Mouse (Mus musculus): Measurements from ENCODE around the gene Mvp. TPM values are rescaled to one million over a fixed set of nuclear protein-coding genes. Genes with fewer than 3 reads are reported as not detected.

The Mvp gene
- total RNA-seq, 1 experiment from 2014 or later, result 111 TPM

DNA sequence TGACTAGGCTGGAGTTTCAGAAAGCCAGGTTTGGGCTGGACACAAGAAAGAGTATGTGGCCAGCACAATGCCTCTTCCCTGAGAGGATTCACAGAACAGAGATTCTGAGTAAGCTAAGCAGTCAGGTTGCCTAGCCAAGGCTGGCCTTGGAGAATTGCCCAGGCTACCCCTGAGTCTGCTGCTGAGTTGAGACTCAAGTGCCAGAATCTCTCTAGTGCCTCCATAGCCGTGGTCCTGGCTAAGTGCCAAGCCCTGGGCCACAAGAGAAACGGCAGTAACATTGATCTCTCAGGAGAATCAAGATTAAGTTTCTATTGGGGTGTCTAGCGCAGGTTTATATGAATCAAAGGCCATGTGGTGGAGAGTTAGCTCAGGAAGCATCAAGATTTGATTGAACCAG lies 48.9 kb downstream of the Mvp start:
- ATAC-seq (replicated peaks; ENCODE audit: insufficient number of reproducible peaks, low FRiP score, low TSS enrichment, poor library complexity, severe bottlenecking), result no peak

DNA sequence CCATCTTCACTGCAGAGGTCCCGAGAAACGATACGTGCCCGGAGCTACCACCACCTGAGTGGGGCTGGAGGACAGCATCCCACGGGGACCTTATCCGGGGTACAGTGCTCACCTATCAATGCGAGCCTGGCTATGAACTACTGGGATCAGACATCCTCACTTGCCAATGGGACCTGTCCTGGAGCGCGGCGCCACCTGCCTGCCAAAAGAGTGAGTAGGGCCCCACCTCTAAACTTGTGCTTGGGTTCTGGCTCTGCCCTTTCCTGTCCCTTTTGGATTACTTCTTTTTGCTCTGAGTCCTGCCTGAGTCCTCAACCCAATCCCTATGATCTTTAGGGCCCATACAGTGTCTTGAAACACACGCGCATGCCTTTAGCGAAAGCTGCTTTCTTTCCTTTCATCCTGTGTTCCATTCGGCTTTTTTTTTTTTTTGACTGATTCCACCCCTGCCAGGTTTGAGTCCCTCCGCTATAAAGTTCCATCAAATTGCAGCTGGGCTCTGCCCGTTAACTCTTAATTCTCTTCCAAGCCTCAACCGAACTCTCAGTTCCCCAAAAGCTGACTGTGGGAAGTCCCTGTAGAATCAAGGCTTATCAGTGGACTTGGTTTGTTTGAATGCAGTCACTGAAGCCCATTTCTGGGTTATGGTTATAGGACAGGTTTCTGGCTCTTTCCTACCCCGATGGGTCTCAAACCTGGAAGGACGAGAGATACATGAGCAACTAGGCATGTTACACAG lies 50.7 kb downstream of the Mvp start:
- no peak for ATAC-seq (replicated peaks; ENCODE audit: insufficient number of reproducible peaks, low FRiP score, low TSS enrichment, poor library complexity, severe bottlenecking)

DNA sequence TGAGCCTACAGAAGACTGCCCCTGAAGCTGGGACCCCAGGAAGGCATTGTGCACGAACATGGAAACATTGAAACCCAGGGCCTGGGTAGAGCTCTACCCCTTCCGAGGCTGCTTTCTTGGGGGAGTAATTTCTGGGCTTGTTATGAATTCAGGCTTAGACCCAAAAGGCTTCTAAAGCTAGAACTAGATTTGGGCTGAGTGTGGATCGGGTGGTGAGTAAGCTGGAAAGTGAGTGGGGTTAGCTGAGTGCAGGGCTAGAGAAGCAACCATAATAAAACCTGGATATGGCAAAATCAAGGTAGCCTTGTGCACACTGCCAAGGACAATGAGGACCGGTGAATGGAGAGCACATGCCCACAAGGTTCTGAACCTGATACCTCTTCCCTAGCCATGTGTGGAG lies 52.5 kb downstream of the Mvp start:
- ATAC-seq (replicated peaks; ENCODE audit: insufficient number of reproducible peaks, low FRiP score, low TSS enrichment, poor library complexity, severe bottlenecking), result no peak

DNA sequence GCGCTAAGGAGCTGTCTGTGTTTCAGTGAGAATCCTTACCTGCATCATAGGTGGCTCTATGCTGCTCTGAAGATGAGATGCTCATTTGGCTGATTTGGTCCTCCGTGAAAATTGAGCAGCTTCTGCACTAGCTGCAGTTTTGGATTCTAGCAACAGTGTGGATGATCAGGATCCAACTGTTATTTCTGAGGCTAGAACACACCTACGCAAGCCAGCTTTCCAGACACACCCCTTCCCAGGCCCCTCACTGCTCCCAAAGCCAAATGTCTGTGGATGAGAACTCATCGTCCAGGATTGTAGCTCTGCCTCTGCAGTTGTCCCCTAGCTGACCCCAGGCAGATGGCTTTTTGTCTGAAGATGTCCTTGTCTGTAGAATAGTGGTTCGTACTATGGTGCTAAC lies 53.3 kb downstream of the Mvp start:
- no peak for ATAC-seq (replicated peaks; ENCODE audit: insufficient number of reproducible peaks, low FRiP score, low TSS enrichment, poor library complexity, severe bottlenecking)

DNA sequence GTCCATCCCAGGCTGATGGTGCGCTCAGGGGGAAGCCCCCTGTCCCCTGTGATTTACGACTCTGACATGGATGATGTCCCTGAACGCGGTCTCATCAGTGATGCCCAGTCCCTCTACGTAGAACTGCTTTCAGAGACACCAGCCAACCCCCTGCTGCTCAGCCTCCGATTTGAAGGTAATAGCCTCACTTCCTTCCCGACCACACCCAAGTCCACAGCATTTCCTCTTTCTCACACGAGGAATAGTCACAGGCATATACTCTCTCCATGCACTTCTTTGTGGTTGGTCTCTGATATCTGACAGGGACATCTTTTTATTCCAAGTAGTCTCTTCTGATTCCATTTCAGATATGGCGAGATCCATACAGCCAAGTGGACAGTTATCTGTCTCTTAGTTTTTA lies 54.6 kb downstream of the Mvp start:
- 0 out of 2 replicates have a peak, but pooled peaks have one; percentile 34 for ATAC-seq (replicated peaks; ENCODE audit: insufficient number of reproducible peaks, low FRiP score, low TSS enrichment, poor library complexity, severe bottlenecking)

DNA sequence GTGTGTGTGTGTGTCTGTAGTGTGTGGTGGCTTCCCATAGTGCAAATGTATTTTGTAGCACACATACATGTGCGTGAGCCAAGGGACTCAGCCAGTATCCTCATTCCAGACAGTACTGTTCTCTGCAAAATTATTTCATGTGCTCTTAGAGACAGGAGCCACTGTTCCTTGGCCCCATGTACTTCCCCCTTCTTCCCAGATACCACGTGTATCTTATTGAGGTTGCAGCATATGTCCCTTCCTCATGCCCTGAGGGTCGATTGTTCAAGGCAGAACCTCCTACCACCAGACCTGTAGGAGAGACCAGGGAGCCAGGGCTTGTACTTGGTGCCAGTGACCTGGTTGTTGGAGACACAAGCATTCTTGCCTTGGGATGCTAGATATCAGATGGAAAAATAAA lies 59.3 kb downstream of the Mvp start:
- ATAC-seq (replicated peaks; ENCODE audit: insufficient number of reproducible peaks, low FRiP score, low TSS enrichment, poor library complexity, severe bottlenecking), result no peak

DNA sequence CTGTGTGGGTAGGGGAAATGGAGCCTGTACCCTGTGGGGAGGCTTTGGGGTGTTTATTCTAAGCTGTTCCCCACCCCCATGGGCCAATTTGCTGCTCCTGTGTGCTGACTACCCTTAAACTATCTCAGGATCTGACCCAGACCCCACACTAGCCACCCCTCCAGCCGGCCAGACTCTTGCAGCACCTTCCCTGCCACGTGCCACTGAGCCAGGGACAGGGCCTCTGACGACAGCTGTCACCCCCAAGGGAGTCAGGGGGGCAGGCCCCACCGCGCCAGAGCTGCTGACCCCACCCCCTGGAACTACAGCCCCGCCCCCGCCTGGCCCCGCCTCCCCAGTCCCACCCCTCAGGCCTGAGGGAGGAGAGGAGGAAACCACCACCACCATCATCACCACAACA lies 61.8 kb downstream of the Mvp start:
- ATAC-seq (replicated peaks; ENCODE audit: insufficient number of reproducible peaks, low FRiP score, low TSS enrichment, poor library complexity, severe bottlenecking), result no peak

DNA sequence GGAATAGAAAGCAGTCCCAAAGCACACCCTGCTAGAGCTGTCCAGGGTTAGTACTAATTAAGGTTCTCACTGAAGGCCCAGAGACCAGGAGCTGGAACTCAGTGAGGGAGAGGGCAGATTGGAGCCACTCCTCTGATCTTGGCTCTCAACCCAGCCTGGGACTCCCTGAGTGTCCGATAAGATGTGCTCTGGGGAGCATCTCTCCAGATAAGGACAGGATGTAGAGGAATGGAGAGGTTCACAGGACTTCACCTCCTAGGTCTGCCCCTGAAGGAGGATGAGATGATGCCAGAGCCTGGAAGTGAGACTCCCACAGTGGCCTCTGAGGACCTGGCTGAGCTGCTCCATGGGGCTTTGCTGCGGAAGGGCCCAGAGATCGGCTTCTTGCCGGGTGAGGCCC lies 62.7 kb downstream of the Mvp start:
- ATAC-seq (replicated peaks; ENCODE audit: insufficient number of reproducible peaks, low FRiP score, low TSS enrichment, poor library complexity, severe bottlenecking), result no peak

DNA sequence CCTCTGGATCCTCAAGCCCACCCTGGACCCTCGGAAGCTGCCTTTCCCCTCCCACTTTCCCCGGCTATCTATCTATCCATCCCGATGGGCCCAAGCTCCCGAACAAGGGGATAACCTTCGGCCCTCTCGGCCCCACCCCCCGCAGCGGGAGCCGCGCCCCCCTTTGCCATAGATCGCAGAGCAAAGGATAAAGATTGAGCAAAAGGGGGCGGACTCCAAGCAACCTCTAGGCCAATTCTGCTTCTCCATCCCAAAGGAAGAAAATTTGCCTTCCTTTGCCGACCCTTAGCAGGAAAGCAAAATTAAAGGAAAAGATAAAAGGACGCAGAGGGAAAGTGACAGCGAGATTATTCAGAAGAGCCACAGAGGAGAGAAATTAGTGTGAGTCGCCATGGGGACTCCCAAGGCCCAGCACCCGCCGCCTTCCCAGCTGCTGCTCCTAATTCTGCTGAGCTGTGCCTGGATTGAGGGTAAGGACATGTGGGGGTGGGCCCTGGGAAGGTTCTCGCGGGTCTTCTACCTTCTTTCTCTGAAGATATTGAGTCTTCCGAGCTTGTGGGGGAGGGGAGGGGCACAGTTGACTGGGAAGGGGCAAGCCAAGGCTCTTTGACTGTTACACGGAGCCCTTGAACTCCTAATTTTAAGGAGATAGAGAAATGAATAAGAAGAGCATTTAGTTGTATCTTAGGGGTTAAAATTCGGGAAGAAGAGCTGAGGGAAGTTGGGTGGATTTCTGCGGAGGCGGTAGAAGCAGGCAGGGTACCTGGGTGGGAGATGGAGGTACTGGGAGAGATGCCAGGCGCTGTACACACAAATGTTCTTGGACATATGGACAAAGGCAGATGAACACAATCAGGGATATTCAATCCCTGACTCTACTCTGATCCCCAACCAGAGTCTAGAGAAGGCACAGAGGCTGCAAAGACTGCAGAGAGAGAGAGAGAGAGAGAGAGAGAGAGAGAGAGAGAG lies 63.5 kb downstream of the Mvp start:
- no peak for ATAC-seq (replicated peaks; ENCODE audit: insufficient number of reproducible peaks, low FRiP score, low TSS enrichment, poor library complexity, severe bottlenecking)

DNA sequence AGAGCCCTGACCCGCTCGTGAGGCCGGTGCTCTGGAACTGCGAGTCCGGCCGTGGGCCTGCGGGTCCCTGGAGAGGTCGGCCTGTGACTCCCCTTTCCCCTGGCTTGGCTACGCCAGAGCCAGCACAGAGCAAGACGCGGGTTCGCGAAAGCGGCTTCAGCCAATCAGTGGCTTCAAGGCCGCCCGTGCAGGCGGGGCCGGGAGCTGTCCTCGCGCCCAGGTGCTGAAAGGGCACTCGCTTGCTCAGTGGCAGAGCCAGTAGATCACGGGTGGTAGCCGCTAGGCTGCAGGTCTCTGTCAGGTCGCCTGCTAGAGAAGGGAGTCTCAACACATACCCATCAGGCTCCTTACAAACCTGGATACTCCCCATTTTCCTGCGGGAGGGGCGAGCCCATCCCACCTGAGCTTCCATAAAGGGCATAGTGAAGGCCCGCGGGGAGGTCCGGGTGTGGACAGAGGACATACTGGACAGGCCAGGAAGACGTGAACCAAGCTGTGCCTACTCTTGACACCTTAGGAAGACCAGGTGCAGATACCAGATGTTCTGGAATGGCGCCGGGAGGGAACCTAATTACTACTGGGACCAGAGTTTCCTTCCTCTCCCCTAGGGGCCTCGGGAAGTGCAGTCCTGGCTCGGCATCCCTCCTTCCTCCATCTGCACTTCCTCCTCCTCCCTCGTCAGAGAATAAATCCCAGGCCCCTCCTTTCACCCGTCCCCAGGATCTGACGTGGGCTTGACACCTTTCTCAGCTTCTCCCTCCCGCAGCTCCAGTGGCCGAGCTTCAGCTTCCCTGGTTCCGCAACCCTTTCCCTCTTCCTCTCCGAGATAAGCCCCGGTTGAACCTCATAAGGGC lies 64.4 kb downstream of the Mvp start, which contains the start of gene Sez6l2:
TSS of gene Sez6l2 (plus strand) at position 771 of the 854 bp plus-strand sequence.
- ATAC-seq (replicated peaks; ENCODE audit: insufficient number of reproducible peaks, low FRiP score, low TSS enrichment, poor library complexity, severe bottlenecking), result peak; percentile 68

DNA sequence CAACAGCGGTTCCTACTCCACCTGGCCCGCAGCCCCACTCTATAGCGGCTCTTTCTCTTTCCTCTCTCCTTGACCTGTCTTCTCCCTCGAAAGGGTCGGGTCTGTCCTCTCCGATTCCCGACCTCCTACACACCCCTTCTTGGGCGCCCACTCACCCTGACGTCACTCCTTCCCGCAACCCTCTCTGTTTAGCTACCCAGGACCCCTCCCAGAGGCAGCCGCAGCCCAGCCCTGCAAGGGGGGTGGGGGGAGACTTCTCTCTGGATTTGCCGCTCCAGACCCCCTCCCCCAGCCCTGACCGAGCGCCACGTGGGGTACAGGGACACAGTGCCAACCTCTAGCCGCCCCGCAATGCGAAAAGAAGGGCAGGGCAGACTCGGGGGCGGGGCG lies 65.0 kb downstream of the Mvp start, which contains the start of gene Asphd1:
TSS of gene Asphd1 (minus strand) at position 180 of the 390 bp plus-strand sequence.
- ATAC-seq (replicated peaks; ENCODE audit: insufficient number of reproducible peaks, low FRiP score, low TSS enrichment, poor library complexity, severe bottlenecking), result no peak

DNA sequence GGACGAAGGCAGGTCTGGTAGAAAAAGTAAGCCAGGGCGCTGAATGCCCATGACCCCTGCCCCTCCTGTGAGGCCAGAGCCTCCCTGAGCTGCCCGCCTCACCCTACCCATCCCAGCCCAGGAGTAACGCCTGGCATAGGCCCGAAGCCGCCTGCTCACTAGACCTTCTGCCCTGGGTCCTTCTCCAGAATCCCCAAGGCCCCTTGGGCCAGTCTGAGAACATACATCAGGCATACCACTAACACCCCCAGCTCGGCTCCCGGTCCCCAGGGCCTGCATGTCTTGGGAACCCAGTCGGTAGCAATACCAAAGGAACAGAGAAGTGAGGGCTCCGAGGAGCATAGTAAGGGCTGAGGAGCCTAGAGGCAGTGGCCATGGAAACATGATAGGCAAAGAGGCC lies 65.8 kb downstream of the Mvp start:
- ATAC-seq (replicated peaks; ENCODE audit: insufficient number of reproducible peaks, low FRiP score, low TSS enrichment, poor library complexity, severe bottlenecking), result no peak

DNA sequence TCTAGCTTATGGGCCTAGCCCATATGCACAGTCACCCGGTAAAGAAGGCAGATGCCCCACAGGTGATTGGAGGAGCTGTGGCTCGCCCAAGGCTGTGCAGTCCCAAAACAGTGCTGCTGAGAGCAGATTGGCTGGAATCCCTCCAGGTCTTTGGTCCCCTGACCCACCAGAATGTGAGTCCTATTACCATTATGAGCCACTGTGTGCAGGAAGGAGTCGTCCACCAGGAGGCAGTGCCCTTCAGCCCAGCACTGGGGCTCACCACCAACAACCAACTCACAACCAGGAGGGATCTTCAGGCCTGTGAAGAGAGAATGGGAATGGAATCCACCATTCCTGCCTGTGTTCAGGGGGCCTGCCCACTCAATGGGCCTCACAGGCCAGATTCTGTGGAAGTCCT lies 67.9 kb downstream of the Mvp start:
- 0 out of 2 replicates have a peak, but pooled peaks have one; percentile 29 for ATAC-seq (replicated peaks; ENCODE audit: insufficient number of reproducible peaks, low FRiP score, low TSS enrichment, poor library complexity, severe bottlenecking)

DNA sequence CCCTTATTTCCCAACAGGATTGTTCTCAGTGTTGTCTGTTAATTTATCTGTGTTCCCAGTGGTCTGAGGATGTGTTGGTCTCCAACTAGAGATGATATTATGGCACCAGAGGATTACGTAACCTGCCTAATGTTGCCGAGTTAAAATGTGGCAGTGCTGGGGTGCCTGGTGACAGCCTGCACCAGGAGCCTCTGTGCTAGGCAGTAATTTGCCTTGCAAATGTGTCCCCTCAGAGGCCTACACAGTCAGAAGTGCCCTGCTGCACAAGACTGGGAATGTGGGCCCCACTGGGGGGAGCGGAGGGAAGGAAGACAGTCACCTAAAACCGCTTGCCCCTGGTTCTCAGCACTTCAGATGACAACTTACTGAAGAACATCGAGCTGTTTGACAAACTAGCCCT lies 72.6 kb downstream of the Mvp start:
- no peak for ATAC-seq (replicated peaks; ENCODE audit: insufficient number of reproducible peaks, low FRiP score, low TSS enrichment, poor library complexity, severe bottlenecking)

DNA sequence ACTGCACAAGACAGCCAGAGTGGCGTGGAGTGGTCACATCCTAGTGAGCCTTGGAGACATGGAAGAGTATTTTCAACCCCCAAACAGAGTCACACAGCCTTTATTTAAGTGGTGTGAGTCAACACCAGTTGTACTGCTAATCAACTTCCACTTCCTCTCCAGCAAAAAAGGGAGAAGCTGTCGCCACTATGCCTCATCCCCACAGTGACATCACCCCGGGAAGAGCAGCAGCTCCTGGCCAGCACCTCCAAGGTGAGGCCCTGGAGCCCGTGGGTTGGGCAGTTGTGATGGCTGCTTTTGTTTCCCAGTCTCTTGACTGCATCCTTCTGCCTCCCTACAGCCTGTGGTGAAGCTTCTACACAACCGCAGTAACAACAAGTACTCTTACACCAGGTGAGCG lies 73.2 kb downstream of the Mvp start:
- no peak for ATAC-seq (replicated peaks; ENCODE audit: insufficient number of reproducible peaks, low FRiP score, low TSS enrichment, poor library complexity, severe bottlenecking)

All from monocyte, adult 5-6 weeks (primary cell).